Mouse (Mus musculus) erythroblast, adult 5-6 weeks (primary cell): ENCODE data around the gene Ncor2. TPM values are rescaled to one million over a fixed set of nuclear protein-coding genes. Genes with fewer than 3 reads are reported as not detected.

ENCODE experiments used
- ATAC-seq: replicated peaks from 2 replicates; pipeline ENCODE4 v1.8.0; 2016; ENCODE audit warnings: moderate number of reproducible peaks, mild to moderate bottlenecking, moderate TSS enrichment, inconsistent platforms; ENCODE audit not compliant: poor library complexity, low FRiP score, severe bottlenecking
- total RNA-seq, 2 experiments: library from RNA; stranded (forward) in 1 of 2; stranded (reverse) in 1 of 2; fragments of 150-400 nt in 1 of 2; fragments of 200-764, 138-1000 nt in 1 of 2; gene quantifications; 2 replicates each; pipeline versions ENCODE4 v1.2.3 to v1.2.4; 2015 to 2017; ENCODE audit warnings: low replicate concordance in 2 of 2

The Ncor2 gene
- total RNA-seq, 2 experiments from 2014 or later, result 8.0 to 15.8 TPM

DNA sequence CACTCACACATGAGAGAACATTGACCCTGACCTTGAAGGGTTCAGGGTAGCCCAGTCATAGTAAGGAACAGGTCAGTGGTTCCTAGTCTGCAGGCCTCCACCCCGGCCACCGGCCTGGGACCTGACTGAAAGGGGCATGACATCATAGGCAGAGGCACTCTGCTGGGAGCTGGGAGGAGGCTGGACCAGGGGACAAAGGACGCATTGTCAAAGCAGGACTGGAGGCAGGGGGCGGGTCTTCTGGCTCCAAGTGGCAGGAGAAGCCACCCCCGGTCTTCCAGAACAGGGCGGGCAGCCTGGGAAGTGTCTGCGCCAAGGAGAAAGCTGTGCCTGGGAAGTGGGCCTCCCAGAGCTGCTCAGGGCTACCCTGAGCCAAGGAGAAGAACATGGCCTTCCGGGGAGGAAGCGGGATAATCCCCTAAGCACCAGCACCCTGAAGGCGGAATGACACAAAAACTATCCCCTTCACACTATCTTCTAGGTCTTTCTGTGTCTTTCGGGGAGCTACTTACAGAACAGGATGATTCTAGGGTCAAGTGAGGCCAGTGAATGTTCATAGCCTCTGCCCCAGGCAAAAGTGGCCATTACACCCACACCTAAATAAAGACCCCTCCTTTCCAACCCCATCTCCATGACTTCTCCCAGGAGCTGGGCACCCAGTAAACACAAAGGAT, 44.1 kb downstream of the Ncor2 start:
- no peak for ATAC-seq

DNA sequence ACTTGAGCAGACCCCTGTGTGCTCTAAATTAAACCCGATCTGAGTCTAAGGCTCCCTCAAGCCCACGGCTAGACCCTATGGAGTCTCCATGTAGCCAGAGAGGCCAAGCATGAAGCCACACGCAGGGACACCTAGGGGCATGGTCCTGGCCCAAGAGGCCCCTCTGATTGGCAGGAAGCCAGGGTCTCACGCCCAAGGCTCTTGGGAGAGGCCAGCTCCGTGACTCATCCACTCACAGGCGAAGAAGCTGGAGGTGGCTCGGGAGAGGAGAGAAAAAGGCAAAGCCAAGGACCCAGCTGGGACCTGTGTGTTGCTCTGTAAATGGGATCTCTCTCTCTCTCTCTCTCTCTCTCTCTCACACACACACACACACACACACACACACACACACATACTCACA, 44.6 kb downstream of the Ncor2 start:
- no peak for ATAC-seq

DNA sequence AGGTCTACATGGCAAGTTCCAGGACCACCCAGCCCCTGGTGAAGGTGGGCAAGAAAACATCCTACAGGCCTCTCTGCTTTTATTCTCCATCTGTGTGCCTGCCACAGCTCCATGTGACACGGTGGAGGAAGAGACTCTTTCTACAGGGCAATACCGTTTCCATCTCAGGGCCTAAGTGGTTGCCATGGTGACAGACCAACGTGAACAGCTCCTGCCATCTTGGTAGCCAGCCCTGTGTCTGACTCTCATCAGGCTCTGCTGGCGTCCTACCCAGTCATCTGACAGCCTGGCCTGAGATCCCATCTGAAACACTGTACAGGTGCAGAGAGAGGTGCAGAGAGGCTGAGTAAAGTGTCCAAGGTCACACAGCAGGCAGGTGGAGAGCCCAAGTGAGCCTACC, 45.4 kb downstream of the Ncor2 start:
- no peak for ATAC-seq

DNA sequence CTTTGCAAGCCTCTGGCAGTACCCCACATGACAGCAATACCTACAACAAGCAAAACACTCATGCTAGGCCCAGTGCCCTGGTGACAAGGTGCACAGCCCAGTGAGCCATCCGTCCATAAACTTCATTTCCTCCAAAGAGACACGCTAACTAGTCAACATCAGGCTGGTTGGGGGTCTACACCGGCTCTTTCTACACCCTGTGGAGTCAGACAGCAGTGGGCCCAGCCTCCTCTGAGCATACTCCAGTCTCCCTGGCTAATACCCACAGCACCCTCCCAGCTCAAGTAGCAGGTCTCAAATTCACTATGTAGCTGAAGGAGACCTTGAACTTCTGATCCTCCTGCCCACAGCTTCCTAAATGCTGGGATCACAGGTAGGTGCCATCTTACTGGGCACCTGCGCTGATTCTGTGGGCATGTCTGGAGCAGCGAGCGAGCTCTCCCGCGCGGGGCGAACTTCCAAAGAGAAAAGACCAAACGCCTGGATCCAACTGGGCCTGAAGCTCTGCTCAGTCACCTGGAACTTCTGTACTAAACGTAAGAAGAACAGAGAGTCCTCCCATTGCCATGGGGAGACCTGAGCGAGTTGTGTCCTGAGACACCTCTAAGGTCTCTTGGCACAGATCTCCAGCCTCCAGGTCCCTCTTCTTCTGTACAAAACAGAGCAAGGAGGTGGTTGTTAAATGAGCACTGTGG, 46.3 kb downstream of the Ncor2 start:
- no peak for ATAC-seq

DNA sequence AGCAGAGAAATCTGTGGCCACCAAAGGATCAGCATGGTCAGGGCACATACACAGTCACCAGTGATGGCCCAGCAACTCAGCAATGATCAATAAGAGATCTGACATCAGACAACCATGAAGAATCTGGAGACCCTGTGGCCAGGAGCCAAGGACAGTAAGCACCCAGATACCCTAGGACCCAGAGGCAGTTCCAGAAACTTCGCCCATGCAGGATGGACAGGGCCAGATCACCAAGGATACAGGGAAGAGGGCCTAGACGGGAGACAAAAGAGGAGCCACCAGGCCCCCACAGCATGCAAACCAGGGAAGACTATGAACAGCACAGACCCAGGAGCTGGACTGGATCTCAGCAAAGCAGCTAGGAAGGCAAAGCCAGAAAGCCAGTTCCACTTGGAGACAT, 47.0 kb downstream of the Ncor2 start:
- ATAC-seq, result no peak

DNA sequence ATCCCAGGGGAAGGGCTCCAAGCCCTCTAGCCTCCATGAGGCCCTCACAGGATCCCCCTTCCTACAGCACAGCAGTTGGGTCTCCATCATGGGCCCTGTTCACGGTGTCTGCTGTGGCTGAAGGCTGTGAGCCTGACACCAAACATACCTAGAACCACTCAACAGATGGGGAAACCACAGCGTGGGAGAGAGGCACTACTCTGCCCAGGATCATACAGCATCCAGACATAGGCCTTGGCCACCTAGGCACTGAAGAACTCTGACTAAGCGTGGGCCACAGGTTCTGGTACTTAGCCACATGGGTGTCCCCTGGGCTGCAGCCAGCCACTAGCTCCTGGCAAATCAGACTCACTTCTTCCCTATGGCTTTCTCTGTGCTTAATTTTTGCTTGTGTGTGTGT, 48.6 kb downstream of the Ncor2 start:
- ATAC-seq, result no peak

DNA sequence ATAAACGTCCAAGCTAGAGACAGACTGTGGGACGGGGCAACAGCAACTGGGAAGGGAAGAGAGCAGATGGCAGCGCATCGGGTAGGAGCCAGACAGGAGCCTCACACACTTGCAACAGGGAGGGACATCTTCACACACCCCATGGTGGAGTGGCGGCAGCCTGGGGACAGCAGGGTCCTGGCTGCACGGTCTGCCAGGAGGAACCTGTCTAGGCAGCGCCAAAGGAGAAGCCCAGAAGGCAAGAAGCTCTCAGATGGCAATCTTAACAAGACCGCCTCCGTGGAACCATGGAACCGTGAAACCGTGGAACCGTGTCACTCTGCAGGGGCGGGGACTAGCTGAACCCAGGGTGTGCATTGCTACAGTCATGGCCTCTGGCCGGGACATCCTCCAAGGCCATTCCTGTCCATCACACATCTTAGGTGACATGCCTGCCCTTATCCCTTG, 50.1 kb downstream of the Ncor2 start:
- no peak for ATAC-seq

DNA sequence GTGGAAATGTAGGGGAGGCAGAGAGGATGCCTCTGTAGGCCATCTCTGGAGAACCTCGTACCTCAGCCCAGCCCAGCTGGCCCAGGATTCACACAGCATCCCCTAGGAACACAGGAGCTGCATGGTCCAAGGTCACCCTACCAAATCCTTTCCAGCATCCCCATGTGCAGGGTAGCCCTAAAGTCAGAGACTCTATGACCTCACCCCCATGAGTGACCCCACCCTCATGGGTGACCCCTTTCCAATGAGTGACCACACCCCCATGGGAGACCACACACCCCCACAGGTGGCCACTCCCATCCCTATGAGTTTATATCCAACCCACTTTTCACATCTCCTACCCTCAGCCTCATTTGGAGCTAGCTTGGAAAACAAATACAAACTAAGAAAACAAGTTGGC, 51.1 kb downstream of the Ncor2 start:
- no peak for ATAC-seq

DNA sequence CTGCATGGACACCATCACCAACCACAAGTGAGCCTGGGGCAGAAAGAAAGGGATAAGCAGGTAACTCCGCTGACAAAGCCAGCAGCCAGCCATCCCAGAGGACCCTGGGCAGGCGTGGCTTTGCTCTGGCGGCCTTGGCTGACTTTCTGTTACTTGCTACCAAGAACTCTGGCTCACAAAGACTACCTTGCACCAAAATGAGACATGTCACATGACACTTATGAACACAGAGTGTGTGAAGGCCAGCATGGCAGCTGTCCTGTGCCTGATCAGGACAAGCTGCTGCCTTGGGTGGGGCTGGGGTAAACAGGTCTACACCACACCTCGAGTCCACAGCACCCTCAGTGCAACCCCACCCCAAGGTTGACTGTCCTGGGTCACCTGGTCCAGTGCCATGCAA, 51.6 kb downstream of the Ncor2 start:
- ATAC-seq, result no peak

DNA sequence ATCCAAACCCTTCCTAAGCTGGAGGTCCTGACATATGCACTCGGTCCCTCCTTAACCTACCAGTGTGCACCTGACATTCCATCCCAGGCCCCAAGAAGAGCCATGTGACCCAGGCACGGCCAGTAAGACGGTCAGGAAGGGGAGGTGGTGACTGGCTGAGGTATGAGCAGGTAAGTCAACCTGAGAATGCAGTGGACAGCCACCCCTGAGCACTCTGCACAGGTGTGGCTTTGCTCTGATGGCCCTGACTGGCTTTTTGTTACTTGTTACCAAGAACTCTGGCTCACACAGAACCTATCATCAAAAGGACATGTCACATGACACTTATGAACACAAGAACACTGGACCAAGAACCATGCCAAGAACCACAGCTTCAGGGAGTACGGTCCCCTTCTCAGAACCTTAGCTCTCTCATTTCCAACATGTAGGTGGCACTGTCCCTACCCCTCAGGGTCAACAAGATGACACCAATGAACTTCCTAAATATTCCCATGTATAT, 53.0 kb downstream of the Ncor2 start:
- no peak for ATAC-seq

DNA sequence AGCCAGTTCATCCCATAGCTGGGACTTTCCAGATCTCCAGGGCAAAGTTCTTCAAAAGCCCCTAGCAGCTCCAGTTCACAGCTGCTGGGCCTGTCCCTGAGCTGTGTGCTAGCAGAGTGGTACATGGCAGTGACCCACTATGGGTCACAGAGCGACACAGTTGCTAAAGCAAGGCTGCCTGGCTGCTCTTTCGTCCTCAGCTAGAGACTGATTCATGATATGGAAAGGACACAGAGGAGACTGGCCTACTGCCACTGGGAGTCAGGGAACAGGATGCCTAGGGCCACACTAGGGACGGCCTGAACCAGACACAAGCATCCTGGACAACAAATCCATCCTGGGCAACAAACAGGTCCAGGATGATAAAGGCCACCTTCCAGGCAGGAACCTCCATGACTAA, 53.8 kb downstream of the Ncor2 start:
- no peak for ATAC-seq

DNA sequence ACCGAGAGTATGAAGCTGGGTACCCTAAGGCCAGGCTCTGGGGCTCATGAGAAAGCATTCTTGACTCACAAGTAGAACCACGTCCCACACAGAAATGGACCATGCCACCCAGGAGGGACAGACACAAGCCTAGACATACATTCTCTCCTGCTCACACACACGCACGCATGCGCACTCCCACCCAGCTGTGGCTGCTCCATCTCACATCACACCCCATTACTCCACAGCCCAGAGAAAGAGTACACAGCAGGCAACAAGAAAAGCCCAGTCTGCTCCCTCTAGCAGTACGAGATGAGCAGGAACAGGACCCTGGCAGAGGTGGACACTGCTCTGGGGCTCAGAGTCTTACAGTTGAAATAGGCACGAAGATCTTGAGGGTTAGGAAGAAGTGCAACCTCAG, 55.0 kb downstream of the Ncor2 start:
- no peak for ATAC-seq

DNA sequence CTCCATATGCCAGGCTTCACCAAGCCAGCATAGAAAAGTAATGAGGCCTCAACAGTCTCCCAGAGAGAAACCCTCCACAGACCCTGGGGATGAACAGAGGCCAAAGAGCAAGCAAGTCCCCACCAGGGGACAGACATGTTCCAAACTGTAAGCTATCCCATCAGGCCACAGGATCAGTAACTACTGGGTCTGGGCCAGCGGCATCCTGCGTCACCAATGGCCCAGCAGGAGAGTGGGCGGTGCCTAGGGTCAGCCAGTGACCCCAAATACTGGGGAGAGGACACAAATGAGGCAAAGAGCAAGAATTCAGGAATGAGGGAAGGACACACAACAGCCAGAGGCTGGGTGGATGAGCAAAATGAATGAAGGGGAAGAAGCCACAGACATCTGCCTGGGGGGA, 55.8 kb downstream of the Ncor2 start:
- no peak for ATAC-seq

DNA sequence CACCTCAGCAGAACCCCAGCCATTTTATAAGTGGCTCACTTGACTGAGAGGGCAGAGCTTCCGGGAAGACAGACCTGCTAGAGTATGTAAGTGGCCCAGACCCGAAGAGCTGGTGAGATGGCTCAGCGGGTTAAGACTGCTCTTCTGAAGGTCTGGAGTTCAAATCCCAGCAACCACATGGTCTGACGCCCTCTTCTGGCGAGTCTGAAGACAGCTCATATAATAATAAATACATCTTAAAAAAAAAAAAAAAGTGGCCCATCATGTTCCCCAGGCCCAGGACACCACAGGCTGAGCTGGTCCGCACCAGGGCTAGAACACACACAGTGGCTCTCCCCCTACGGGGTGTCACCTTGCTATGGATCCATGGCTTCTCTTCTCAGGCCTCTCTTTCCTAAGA, 56.5 kb downstream of the Ncor2 start:
- ATAC-seq, result no peak

DNA sequence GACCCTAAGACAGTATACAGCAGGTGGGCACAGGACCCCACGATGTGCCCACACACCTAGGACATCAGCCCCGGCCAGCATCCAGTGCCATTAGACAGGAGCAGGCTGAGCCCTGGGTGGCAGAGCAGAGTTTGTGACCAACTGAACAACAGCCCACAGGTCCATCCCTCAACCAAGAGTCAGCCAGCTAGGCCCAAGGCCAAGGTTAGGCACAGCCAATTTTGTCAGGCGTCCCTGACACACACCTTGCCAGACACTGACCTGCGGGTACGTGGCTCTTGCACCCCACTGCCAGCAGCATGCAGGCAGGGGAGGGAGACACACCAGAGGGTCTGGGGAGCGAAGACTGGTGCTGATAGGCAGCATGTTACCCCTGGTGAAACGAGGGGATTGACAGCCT, 57.0 kb downstream of the Ncor2 start:
- no peak for ATAC-seq

DNA sequence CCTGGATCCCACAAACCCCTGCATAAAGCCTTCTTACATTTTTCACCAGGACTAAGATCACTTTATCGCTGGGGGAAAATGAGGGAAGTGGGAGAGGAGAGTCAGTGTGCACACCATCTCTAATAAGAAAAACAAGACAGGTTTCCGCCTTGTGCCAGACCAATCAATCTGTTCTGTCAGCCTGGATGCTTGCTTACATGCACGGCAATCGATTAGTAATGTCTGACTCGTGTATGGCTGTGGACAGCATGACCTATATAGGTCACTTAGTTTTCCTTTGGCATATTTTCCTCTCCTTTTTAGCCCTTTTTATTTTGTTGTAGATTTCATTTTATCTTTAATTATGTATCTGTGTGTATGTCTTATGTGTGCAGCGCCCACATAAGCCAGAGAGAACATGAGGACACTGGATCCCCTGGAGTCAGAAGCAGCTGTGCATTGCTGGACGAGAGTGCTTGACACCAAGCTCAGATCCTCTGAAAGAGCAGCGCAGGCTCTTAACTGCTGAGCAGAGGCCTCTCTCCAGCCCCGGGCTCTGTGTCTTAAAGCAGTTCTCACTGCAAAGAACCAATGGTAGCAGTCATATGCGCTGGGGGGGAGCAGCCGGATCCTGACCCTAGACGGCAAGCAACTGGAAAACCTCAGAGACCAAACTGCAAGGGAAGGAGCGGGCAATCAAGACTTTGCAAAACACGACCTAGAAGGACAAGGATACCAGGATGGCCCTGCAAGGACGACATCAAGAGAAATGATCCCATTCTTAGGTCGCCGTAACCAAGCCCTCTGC, 58.3 kb downstream of the Ncor2 start:
- ATAC-seq, result no peak

DNA sequence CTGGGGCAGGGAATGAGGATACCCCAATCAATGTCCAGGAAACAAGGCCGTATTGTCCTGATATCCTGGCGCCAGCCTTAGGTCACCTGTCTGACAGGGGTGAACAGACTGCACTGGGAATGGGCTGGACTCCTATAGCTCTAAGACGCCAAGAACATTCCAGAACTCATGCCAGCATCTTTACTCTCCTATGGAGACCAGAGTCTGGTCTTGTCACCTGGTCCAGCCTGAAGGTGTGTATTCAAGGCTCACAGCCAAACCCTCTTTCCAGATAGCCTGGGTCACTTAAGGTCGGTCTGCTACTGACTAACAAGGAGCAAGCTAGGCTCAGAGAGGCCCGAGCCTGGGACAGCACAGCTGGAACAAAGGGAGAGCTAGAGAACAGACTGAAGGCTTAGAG, 61.8 kb downstream of the Ncor2 start:
- ATAC-seq, result no peak

DNA sequence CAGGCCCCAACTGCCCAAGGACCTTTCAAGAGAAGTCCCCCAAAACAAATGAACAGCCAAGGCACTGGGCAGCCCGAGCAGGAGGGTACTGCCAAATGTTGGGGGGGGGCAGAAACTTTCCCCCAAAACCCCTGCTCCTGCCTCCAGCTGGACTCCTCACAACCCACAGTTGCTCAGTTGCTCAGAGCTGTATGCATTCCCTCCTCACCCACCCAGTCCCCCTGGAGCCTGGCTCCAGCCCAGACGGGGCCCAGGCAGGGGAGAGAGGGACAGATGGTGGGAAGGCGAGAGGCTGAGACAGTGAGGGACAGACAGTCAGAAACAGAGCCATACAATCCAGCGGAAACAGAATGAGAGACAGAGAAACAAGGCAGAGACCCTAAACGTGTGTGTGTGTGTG, 66.0 kb downstream of the Ncor2 start:
- no peak for ATAC-seq

DNA sequence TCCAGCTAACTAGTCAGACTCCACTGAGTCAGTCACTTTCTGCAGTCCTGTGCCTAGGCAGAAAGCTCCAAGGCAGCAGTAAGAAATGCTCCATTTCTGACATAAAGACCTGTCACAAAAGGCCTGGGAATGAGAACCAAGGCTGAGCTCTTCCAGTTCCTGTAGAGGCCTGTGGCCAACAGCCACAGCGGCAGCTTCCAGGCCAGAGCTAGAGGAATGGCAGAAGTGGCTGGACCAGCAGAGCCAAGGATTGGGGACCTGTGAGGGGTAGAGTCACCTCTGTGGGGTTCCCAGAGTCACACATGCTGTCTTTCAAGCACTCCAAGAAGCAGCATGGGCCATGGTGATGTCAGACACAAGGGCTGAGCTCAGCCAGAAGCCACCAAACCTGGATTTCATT, 66.4 kb downstream of the Ncor2 start:
- no peak for ATAC-seq

DNA sequence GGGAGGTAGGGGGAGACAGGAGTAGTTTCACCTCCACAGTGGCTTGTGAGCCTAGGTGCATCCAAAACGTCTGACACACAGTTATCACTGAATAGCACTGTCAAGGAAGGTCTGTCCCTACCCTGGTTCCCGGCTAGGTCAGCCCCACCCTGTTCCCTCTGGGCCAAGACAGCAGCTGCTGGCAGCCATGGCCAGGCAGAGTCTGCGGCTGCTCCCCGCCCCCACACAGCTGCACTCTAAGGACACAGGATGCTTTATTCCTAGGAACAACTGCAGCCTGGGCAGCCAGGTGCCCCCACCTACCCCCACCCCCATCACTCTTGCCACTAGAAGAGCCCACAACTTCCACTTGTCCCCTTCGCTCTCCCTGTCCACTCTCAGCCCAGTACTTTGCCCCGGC, 67.9 kb downstream of the Ncor2 start:
- ATAC-seq, result no peak

DNA sequence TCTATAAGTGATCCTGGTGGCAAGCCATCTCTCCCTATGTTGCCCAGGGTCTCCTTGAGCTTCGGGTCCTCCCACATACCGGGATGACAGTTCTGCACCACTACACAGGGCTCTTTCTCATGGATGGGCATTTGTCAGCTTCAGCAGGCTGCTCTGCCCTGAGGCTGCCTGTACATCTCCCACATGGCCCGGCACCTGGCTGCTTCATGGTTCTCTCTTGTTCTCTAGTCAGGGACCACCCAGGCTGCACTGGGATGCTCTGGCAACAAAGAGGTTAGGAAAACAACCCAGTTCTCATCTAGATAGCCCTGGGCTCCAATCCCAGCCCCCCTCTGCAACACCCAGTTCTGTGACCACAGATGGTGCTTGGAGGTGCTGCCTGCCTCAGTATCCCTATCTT, 68.3 kb downstream of the Ncor2 start:
- no peak for ATAC-seq
